Mouse (Mus musculus): ENCODE measurements around the gene Gm19668.
A peak's percentile ranks its signal among the peaks of the same experiment; 100 is the strongest.
"Not testable (repeated sequence)": the region's sequence is repeated elsewhere in the genome, so short reads cannot be mapped to it uniquely, and the experiment has no call there.

Gm19668 gene

DNA sequence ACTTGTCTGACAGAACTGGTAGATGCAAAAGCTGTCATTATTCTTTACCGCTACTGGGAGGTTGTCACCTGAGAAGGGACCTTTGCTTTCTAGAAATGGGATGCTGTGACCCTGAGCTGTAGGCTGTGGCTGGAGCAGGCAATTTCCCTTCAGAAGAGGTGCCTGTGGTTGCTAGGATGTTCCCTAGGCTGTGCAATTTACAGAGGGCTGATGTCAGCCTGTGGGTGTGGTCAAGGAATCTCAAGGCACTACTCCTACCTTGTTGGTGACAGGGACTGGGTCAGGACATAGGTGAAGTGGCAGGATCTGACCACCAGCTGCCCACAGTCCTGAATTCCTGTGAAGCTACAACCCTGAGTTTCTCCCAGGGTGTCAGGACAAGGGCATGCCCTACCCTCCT, 29.2 kb downstream of the Gm19668 start:
- peak; percentile 81 for DNase-seq

DNA sequence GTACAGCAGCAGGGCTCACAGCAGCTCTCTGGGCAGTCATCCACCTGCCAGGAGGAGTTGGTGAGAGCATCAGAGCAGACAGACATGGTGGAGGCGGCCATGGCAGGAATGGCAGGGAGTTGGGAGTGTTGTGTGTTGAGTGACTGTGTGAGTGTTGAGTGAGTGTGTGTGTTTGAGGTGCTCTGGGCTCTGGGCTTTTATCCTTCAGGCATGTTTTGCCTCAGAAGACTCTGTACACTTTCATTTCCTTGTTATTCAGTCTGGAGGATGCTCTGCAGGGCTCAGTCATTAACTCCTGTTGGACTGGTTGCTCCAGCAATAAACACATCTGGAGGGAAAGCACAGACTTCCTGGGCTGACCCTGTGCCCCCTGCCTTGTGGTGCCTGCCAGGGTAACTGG, 39.4 kb downstream of the Gm19668 start, which contains the start of gene Gm3233:
Gm3233 (minus strand) TSS at position 101 of the 400 bp plus-strand sequence.
- DNase-seq, result peak; percentile 68

DNA sequence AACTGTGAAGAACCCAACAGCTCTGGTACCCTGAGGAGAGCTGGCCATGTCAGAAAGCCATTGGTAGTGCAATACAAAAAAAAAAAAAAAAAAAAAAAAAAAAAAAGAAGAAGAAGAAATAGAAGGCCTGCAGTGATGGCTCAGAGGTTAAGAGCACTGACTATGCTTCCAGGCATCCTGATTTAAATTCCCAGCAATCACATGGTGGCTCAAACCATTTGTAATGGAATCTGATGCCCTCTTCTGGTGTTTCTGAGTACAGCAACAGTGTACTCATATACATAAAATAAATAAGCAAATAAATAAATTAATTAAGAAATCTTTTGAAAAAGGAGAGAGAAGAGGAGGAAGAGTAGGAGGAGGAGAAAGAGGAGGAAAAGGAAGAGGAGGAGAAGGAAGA, 45.5 kb downstream of the Gm19668 start:
- DNase-seq, result no peak

DNA sequence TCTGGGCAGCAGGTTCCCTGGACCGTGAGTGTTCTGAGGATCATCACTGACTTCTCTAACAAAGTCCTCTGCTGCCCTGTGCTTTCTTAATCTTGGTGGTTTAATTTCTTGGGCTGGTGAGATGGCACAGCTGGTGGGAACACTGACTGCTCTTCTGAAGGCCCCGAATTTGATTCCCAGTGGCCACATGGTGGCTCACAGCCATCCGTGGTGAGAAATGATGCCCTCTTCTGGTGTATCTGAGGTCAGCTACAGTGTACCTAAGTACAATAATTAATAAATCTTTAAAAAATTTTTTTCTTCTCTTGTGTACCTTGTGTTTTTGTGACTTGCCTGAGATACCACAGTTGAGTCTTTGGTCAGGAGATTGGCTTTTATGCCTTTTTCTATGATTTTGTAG, 46.6 kb downstream of the Gm19668 start:
- not testable (repeated sequence) for DNase-seq

DNA sequence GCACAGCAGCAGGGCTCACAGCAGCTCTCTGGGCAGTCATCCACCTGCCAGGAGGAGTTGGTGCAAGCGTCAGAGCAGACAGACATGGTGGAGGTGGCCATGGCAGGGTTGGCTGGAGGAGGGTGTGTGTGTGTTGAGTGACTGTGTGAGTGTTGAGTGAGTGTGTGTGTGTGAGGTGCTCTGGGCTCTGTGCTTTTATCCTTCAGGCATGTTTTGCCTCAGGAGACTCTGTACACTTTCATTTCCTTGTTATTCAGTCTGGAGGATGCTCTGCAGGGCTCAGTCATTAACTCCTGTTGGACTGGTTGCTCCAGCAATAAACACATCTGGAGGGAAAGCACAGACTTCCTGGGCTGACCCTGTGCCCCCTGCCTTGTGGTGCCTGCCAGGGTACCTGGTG, 47.7 kb downstream of the Gm19668 start, which contains the start of gene Gm9736:
Gm9736 (minus strand) TSS at position 101 of the 400 bp plus-strand sequence.
- DNase-seq, result peak; percentile 84

DNA sequence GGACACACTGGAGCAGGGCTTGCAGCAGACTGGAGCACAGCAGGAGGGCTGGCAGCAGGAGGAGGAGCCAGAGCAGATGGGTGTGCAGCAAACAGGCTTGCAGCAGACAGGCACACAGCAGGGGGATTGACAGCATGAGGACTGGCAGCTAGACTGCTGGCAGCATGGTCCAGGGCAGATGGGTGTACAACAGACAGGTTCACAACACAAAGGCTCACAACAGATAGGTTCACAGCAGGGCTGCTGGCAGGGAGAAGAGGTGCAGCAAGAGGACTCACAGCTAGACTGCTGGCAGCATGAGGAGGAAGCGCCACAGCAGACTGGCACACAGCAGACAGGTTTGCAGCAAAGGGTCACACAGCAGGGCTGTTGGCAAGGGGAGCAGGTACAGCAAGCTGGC, 48.2 kb downstream of the Gm19668 start:
- not testable (repeated sequence) for DNase-seq
